In genomic region chr2:10788509-10788908, GRCm38 (mm10) we compare ENCODE assay signal across 8 mouse cellular contexts.
DNase-seq lines count a peak whose midpoint lies in the region; ATAC-seq and TF ChIP-seq lines count a peak whose summit lies in the region.

No protein-coding gene starts in this region.

- peak; percentile 80 for DNase-seq in urinary bladder, postnatal 14 days (ENCODE audit: low spot score)
- DNase-seq in urinary bladder, adult 2 months (ENCODE audit: low spot score): no peak
- peak; percentile 68 for DNase-seq in heart, postnatal 25 days (ENCODE audit: low spot score)
- peak; percentile 11 for DNase-seq in lung, adult 2 months
- peak; percentile 48 to 51 for DNase-seq in right cerebral cortex, postnatal 36 days (ENCODE audit: low spot score in 2 of 2)
- no peak for DNase-seq in kidney, postnatal 10 days

- intact Hi-C loops in heart, postnatal 25 days (cut with DNase I): no loop called here

- no peaks in the 10 kb centered on the region for H3K36me3 ChIP-seq in embryonic facial prominence, embryonic 15.5 days

- H3K4me1 ChIP-seq in embryonic facial prominence, embryonic 15.5 days: peaks cover 12% of the 10 kb centered on the region; the same call in 1 of the 2 replicates
- H3K4me1 ChIP-seq in lung, adult 2 months (ENCODE audit: control insufficient read depth, insufficient read depth, low read length): no peaks in the 10 kb centered on the region

- 11% methylated on average over 1 of the region's 1 CpGs for WGBS in embryonic facial prominence, embryonic 15.5 days
- 42% methylated on average over 1 of the region's 1 CpGs for WGBS in lung, adult 2 months

- H3K9me3 ChIP-seq in embryonic facial prominence, embryonic 15.5 days (replicated peaks): no peaks in the 10 kb centered on the region

- TF ChIP-seq CTCF in lung, adult 2 months (IDR thresholded peaks at IDR 0.05; ENCODE audit: insufficient read depth, low read length): no peak

- no peaks in the 10 kb centered on the region for H3K27me3 ChIP-seq in embryonic facial prominence, embryonic 15.5 days

- H3K27ac ChIP-seq in embryonic facial prominence, embryonic 15.5 days (replicated peaks): peak overlapping the region; percentile 61

- TF ChIP-seq POLR2A in lung, adult 2 months (IDR thresholded peaks at IDR 0.05; ENCODE audit: borderline replicate concordance, extremely low read depth, low read depth, low read length): no peak

- no peak overlapping the region for H3K4me2 ChIP-seq in embryonic facial prominence, embryonic 15.5 days (replicated peaks)

- peak; percentile 75; the same call in 1 of the 2 replicates for ATAC-seq in embryonic facial prominence, embryonic 15.5 days (ENCODE audit: insufficient number of reproducible peaks, low FRiP score, low TSS enrichment, low read depth)
- ATAC-seq in inflammation-experienced regulatory T-cells, adult 6 months: no peak

- H3K4me3 ChIP-seq in embryonic facial prominence, embryonic 15.5 days (replicated peaks): no peak overlapping the region
- H3K4me3 ChIP-seq in lung, adult 2 months (replicated peaks; ENCODE audit: extremely low read depth, low read depth, low read length): no peak overlapping the region

- no peak overlapping the region for H3K9ac ChIP-seq in embryonic facial prominence, embryonic 15.5 days

Comparison
In these comparisons a context has a peak if more than half of its experiments do, and no peak if none do; other contexts are left out.
1. DNase-seq: peak in urinary bladder, postnatal 14 days (single experiment), heart, postnatal 25 days (single experiment), lung, adult 2 months (single experiment) and right cerebral cortex, postnatal 36 days (2 of 2); none in urinary bladder, adult 2 months (single experiment) and kidney, postnatal 10 days (single experiment).